Mouse (Mus musculus) right cerebral cortex, postnatal 36 days (tissue): ENCODE data around the gene Neurod1.

Experiments
- DNase-seq, 2 experiments: peaks; one replicate each; pipeline ENCODE4 v3.0.0; 2022; ENCODE audit warnings: low spot score in 2 of 2, mixed read lengths in 1 of 2

Gene Neurod1

DNA sequence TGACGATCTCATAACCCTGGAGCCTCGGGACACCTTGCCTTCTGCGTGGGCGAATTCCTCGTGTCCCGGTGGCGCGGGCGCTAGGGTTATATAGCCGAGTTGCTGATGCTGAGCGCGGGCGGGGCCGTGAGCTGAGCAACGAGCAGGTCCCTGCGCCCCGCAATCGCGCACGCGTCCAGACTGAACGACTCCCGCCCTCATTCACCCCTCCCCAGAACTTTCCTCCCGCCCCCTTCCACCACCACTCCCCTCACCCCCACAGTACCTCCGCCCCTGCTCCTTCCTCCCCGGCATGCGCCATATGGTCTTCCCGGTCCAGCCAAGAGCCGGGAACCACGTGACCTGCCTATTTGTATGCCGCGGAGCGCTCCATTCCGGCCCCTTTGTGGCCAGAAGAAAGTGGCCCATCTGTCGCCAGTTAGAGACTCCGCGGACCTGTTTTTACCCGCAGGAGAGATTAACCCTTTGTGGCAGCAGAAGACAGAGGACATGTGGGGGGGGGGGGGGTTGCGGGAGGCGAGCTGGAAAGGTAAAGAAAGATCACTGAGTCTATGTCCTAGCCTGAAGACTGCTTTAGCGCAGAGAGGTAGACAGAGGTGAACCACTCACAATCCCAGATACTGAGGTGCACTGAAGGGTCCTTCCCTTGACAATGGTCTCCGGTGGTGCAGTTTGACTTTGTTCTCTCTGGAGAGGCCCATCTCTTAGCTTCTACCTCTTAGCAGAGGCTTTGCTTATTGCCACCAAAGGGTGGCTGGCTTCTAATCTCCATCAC, at the start of gene Neurod1, which contains the start of gene Cerkl:
Gene Neurod1, minus strand, starts transcription at position 177 of the 775 bp plus-strand sequence.
Gene Cerkl, minus strand, starts transcription at position 211 of the 775 bp plus-strand sequence.
- DNase-seq, result peak; percentile 66 to 69

DNA sequence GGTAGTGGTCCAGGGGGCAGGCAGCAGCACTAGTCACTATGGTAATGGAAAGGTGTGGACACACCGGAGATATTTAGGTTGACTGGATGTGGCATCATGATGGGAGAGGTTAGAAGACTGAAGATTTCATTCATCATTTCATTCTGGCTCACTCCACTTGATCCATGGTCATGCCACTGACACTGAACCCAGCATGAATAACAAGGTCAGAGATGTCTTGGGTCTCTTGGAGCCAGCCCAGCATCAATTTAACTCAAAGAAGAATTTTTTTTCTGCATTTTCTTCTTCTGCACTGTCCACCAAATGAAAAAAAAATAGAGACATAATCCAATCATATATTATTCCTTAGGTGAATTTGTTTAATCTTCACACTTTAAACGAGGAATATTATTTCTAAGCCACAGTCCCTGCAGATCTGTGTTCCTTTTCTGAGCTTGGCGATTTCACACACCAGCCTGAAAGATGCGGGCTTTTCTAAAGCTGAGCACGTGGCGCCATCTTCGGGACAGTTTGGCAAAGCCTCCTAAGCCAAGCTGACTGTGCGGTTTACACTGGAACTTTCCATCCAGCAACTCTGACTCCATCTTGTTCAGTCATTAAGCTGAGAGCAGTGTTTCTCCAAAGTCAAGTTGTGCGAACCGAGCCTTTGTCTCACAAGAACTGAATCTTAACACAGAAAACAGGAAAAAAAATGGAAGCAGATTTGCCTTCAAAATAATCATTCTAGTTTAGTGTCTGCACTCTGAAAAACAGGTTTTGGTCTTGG, 42.6 kb upstream of the Neurod1 start:
- peak; percentile 59 to 67 for DNase-seq

DNA sequence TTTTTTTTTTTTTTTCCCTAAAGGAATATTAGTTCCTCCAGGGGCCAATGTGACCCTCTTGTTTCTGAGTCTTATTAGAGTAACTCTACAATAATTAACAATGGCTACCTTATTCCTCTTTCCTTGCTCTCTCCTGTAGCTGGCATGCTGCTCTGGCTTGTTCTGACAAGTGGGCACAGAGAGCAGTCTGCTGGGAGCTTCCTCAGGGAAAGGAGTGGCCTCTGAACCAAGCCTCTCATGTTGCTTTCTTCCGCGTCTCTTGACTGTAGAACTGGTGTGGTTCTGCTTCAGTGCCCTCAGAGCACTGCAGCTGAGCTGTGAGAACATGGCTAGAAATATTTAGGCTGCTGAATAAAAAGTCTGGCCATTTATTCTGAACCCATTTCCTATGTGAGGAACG, 28.6 kb upstream of the Neurod1 start:
- DNase-seq, result no peak

DNA sequence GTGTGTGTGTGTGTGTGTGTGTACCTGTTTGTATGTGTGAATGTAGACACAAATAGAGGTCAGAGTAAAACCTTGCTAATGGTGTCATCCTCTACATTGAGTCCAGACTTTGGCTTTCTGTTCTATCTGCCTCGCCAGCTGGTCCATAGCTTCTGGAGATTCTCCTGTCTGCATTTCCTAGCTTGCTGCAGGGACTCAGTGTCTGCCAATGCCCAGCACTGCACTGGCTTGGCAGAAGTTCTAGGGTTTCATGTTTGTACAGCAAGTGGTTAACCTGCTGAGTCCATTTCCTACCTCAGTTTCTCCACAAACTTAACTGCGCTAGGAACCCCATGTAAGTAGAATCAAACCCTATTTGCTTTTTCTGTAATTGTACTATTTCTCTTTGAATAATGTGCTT, 26.0 kb upstream of the Neurod1 start:
- DNase-seq, result no peak

DNA sequence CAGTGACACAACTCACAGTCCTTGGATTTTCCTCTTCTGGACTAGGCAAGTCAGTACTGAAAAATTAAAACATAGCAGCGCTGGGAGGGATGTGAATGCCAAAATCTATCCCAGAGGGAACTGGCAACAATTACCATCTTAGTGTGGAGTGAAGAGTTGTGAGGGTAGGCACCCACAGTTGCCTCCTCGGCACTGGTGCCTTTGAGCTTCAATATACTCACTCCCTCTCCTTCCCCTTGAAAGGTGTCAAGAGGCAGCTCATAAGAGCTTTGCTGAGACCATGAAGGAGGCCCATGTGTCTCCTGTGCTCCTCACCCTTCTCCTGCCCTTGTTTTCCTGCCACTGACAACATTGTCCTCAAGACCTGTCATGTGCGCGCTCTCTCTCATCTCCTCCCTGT, 5.9 kb upstream of the Neurod1 start:
- no peak for DNase-seq

DNA sequence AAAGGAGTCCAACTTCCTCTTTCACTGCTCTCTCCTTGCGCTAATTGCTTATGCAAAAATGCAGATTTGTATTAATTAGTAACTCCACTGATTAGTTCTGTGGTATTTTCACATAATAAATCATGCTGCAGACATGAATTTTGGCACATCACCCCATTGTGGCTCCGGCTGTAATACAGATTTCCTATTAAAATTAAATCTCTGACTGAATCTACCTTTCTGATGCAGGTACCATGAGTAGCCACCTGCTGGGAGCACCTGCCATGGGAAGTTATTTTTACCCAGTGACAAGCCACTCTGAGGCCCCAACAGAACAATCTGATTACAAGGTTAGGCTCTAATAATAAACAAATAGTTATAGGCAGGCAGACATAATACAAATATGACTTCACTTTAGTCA, 5.3 kb upstream of the Neurod1 start:
- DNase-seq, result no peak

DNA sequence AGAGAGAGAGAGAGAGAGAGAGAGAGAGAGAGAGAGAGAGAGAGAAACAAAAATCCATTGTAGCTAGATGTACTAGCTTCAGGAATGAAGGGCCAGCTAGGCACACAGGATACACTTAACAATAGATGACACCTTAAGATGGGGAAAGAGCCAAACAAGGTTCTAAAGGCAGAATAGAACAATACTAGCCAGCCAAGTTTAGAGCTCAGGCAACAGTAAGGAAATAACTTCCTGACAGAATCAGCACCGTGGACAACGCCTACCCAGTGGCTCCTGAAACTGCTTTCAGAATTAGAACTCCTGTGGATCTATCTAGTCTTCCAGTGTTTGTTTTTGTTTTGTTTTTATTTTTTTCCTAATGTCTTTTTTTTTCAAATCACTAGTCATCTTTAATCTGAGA, 4.0 kb upstream of the Neurod1 start:
- DNase-seq, result no peak

DNA sequence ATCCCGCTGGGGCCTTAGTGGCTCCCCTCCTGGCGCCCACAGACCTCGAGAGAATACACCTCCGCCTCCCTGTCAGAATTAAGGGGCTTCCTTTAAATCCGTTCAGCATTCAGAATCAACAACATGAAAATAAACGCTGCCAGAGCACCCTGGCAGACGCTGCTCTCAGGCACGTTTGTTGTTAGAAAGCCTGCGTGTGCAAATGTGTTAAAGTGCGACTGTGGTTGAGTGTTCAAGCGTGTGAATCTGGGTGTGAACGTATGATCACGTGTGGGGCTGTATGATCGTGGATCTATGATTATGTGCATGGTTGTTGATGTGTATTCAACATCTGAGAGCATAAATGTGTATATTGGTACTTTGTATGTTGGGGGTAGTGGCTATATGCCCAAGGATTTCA, 3.6 kb upstream of the Neurod1 start:
- DNase-seq, result no peak

DNA sequence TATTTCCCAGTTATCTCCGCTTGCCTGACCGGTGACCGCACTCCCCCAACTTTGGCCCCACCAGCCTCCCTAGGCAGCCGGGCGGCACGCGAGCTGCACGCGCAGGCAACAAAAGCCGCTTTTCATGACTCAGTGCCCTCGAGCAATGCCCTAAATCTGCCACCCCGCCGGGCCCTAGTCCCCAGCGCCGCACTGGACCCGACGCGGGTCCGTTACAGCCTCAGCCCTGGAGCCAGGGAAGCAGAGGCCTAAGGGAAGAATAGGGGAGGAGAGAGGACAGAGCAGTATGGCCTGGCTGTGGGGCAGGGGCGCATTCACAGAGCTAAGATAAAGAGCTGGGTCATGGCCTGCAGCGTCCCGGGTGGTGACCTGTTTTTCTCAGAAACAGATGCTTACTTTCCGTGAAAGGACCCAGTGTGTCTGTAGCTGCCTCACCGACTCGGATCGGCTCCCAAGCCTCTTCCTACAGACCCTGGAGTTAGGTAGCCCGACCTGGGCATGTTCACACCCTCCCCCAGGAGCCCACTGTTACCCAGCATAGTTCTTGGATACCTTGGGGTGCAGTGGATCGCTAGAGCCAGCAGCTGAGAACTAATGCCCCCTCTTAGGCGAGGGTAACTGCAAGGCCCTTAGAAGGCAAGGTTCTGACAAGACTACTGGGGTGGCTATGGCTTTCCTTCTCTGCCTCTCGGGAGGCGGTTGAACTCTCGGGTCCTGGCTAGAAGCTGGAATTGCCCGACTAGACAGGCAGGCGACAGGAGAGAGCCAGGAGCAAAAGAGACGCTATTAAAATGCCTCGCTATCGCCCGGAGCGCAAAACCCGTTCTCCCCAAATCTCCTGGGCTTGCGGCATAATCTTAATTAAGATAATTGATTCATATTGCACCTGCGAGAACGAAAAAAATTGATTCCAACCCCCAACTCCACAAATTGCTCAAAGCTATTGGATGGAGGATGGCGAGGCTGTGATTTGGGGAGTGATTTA, 2.8 kb upstream of the Neurod1 start:
- no peak for DNase-seq

DNA sequence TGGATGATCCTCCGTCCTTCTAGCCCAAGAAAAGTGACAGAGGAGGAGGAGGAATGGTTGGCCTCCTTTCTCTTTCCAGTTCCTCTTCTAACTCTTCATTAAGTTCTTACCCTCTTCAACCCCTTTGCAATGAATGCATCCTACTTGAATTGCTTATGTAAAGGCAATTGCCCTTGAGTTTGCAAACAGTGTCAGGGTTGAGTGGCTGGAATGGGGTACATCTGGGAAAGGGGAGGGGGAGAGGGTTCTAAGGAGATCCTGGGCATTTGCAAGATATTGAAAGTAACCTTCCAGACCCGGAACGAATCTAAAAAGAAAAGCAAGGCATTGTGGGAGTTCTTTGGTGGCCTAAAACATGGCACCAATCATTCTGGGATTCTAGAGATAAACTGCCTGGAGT, 1.4 kb upstream of the Neurod1 start:
- DNase-seq, result no peak

DNA sequence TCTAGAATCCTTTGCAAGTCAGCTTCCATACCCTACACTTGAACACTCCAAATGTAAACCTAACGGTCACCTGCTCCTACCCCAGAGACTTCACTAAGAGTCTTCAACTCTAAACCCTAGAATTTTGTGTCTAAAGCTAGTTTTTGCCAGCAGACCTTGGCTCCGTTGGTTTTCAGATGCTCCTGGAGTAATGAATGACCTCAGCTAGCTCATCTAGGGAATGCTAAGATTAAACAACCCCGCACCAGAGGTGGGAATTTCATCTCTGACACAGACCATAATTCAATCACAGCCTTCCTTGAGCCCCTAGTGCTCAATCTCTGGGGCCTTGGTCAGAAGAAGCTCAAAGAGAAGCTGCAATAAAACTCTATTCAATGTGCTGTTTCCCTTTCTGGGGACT, 883 bp upstream of the Neurod1 start:
- no peak for DNase-seq

DNA sequence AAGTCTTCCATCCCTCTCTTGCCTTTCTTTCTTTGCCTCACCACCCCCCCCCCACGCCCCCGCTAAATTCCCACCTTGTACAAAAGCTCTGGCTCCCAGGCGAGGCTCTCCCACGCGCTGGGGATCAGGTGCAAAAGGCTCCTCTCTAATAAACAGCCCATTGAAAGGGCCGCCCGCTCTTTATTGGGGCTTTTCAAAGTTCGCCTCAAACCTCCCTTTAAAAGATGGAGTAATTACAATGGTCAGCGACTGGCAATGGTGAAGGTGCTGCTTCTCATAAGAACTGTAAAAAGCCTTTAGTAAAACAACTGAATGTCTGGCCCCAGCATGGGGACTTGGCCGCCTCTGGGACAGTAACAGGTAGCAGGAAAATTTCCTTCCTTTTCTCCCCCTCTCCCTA, 905 bp downstream of the Neurod1 start:
- peak in 1 of 2 experiments; percentile 13 for DNase-seq

DNA sequence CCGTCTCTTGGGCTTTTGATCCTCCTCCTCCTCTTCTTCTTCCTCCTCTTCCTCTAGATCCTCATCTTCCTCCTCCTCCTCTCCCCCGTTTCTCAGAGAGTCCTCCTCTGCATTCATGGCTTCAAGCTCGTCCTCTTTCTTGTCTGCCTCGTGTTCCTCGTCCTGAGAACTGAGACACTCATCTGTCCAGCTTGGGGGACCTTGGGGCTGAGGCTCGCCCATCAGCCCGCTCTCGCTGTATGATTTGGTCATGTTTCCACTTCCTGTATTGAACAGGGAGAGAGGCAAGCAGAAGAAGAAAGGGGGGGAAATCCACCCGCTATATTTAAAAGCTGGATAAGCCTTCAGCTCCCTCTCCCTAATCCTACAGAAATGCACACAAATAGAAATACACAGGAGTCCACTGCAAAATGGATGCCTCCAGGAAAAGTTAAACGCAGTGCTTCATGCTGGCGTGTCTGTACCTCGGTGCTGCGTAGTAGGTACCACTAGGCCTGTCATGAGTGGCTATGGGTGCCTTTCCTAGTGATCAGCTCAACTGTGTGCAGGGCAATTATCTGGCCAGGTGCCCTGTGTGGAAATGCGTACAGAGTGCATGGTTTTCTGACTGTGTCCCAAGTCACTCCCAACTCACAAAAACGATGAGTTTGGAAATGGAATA, 1.6 kb downstream of the Neurod1 start:
- no peak for DNase-seq

DNA sequence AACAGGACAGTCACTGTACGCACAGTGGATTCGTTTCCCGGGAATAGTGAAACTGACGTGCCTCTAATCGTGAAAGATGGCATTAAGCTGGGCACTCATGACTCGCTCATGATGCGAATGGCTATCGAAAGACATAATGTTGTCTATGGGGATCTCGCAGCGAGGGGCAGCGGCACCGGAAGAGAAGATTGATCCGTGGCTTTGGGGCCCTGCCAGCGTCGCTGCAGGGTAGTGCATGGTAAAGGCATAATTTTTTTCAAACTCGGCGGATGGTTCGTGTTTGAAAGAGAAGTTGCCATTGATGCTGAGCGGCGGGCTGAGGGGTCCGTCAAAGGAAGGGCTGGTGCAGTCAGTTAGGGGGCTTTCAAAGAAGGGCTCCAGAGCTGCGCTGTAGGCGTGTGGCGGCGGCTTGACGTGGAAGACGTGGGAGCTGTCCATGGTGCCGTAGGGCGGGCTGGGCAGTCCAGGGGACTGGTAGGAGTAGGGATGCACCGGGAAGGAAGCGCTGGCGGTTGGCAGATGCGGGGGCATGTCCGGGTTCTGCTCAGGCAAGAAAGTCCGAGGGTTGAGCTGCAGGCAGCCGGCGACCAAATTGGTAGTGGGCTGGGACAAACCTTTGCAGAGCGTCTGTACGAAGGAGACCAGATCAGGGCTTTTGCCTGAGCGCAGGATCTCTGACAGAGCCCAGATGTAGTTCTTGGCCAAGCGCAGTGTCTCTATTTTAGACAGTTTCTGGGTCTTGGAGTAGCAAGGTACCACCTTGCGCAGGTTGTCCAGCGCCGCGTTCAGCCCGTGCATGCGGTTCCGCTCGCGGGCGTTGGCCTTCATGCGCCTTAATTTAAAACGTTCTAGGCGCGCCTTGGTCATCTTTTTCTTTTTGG, 2.4 kb downstream of the Neurod1 start:
- peak in 1 of 2 experiments; percentile 51 for DNase-seq

DNA sequence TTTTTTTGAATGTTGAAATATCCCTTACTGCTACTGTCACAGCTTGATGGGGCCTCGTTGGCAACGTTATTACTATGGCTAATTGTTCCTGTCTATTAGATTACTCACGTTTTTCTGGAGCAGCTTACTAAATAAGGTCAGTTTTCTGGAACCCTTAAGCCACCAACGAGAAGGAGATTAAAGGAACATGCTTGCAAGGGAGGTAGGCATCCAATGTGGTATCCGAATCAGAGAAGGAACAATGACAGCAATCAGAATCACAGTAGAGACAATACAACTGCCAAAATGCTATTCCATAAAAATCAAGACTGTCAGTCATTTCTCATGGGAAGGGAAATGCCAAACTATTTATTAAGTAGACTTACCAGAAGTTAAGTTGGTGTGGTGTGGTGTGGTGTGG, 5.1 kb downstream of the Neurod1 start:
- no peak for DNase-seq

DNA sequence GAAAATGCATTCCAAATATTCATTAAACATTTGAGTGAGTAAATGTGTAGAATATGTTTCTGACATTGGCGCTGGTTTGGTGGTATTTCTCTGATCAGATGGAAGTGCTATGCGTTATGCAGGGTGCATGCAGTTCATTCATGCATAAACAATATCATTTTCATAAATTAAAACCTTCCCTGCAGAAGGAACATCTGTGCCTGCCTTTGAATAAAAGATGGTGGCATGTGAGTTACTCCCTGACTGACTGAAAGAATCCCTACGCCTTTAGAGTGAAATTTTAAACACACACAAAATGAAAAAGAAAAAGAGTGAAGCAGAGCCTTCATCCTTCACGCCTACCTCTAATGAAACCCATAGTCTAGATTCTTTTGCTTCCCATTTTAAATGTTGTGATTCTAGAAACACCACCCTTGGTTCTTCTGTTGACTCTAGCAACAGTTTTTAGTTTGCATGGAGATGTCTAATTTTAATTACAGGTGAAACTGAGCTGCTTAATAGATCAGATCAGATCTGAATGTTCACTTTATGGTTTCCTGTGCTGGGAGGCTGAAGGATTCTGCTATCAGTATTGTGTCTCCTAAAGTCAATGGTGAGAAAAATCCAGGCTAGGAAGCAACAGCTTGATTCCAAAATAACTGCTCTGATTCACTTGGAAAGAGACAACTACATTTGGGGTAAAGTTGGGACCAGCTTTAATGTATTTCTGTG, 5.7 kb downstream of the Neurod1 start:
- no peak for DNase-seq

DNA sequence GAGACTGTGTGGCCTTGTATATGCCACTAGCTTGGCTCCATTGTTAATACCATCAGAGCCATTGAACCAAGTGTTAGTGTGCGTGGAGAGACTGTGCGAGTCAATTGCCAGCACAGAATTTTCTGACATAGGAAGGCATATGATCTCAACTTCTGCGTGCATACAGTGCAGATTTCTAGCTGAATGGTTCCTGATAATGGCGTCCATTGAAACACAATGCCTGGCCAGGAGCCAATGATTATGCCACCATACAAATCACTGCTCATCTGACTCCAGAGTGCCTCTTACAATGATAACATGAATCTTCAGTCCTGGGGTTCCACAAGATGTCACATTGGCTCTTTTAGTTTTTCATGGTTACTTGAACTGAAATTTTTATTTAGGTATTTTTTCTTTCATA, 7.2 kb downstream of the Neurod1 start:
- no peak for DNase-seq

DNA sequence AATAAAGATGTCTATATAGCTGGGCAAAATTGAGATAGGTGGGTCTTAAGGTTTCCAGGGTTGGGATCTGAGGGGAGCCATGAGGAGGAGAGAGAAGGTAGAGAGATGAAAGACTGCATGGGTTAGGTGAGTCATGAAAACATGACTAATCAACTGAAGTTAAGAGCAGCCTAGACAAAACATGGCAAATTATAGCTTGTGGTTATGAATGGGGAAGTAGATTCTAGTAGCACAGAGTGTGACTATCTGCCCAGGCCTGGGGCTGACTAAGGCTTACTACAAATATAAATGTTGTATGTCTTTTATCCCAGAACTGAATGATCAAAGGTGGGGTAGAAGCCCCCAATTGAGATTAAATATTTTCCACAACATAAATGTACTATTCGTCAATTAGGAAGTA, 9.4 kb downstream of the Neurod1 start:
- DNase-seq, result no peak

DNA sequence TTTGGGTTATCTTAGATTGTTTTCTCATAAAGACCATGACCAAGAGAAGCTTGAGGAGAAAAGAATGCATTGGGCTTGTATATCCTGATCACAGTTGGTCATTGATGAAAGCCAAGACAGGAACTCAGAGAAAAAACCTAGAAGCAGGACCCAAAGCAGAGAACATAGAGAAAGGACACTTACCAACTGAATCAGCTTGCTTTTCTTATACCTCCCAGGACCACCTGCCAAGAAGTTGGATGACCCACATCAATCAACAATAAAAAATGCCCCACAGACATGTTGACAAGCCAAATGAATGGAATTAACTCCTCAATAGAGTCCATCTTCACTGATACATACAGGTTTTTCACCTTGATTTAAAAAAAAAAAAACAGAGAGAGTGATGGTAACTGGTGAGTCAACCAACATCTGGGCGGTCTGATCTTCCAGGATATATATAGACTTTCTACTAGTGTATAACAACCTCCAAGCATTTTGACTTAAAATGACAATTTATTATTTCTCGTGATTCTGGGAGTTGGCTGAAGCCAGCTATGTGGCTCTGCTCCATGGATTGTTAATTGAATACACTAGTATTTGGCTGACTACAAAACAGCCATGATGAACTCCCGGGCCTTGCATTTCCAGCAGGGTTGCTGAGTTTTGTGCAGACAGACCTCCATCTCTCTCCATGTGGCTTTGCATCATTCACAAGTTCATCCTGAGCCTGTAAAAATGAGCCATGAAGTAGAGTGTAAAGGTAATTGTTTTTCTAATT, 12.5 kb downstream of the Neurod1 start:
- DNase-seq, result no peak
